In genomic region chrX:102189581-102189980, GRCm38 (mm10) we compare ENCODE assay signal across 9 mouse cellular contexts. TPM values are rescaled to one million over a fixed set of nuclear protein-coding genes. Genes with fewer than 3 reads are reported as not detected.
A peak's percentile ranks its signal among the peaks of the same experiment; 100 is the strongest.
DNase-seq lines count a peak whose midpoint lies in the region; ATAC-seq and TF ChIP-seq lines count a peak whose summit lies in the region.
"Had no signal": no experiment of that assay in that cellular context is flagged by ENCODE, and none has a peak within 500 bp of the region (broad histone marks: within the 10 kb centered on the region; RNA-seq: fewer than 3 reads in every experiment).

No protein-coding gene starts in this region.

- 43% methylated on average over 5 of the region's 5 CpGs for WGBS in limb, embryonic 12.5 days
- 44% methylated on average over 5 of the region's 5 CpGs for whole genome bisulfite sequencing in neural tube, embryonic 15.5 days

- H3K9ac ChIP-seq in limb, embryonic 12.5 days (replicated peaks): no peak overlapping the region
- no peak overlapping the region for H3K9ac ChIP-seq in neural tube, embryonic 15.5 days (replicated peaks)

- H3K9me3 ChIP-seq in megakaryocyte, embryonic 14.5 days: 0 out of 2 replicates have a peak, but pooled peaks cover 2% of the 10 kb centered on the region
- H3K9me3 ChIP-seq in limb, embryonic 12.5 days: no peaks in the 10 kb centered on the region
- H3K9me3 ChIP-seq in neural tube, embryonic 15.5 days (replicated peaks): no peaks in the 10 kb centered on the region

- no peak overlapping the region for H3K27ac ChIP-seq in gastrocnemius, adult 2 months
- 0 out of 2 replicates have a peak overlapping the region, but pooled peaks have one; percentile 35 for H3K27ac ChIP-seq in limb, embryonic 12.5 days
- H3K27ac ChIP-seq in neural tube, embryonic 15.5 days (replicated peaks): no peak overlapping the region

- no peak for ATAC-seq in megakaryocyte, adult 5-6 weeks (ENCODE audit: poor library complexity, severe bottlenecking)
- ATAC-seq in limb, embryonic 12.5 days (ENCODE audit: insufficient number of reproducible peaks, insufficient read depth, low FRiP score, low TSS enrichment, low read depth): no peak
- 0 out of 2 replicates have a peak, but pooled peaks have one; percentile 7 for ATAC-seq in neural tube, embryonic 15.5 days (ENCODE audit: low FRiP score)

- H3K4me2 ChIP-seq in limb, embryonic 12.5 days: no peak overlapping the region
- peak overlapping the region; percentile 31 for H3K4me2 ChIP-seq in neural tube, embryonic 15.5 days

- no peak for DNase-seq in gastrocnemius, adult 2 months
- no peak for DNase-seq in gastrocnemius, postnatal 36 days
- no peak for DNase-seq in layer of hippocampus, adult 8-10 months (ENCODE audit: low spot score in 2 of 2)
- no peak for DNase-seq in ovary, postnatal 14 days (ENCODE audit: low spot score)

- H3K27me3 ChIP-seq in megakaryocyte, embryonic 14.5 days (replicated peaks): peaks cover 8% of the 10 kb centered on the region
- peaks cover 20% of the 10 kb centered on the region; the same call in 1 of the 2 replicates for H3K27me3 ChIP-seq in limb, embryonic 12.5 days
- peaks cover 3% of the 10 kb centered on the region; the same call in 1 of the 2 replicates for H3K27me3 ChIP-seq in neural tube, embryonic 15.5 days (replicated peaks)

- H3K4me3 ChIP-seq in gastrocnemius, adult 2 months: peak overlapping the region; percentile 85
- peak overlapping the region; percentile 95 for H3K4me3 ChIP-seq in megakaryocyte, embryonic 14.5 days (replicated peaks)
- H3K4me3 ChIP-seq in limb, embryonic 12.5 days (replicated peaks): no peak overlapping the region
- H3K4me3 ChIP-seq in neural tube, embryonic 15.5 days (replicated peaks): 0 out of 2 replicates have a peak overlapping the region, but pooled peaks have one; percentile 52

- intact Hi-C loops in gastrocnemius, adult 2 months (cut with DNase I): loop anchor here (2.0 kb wide), 1 partner anchor 33 kb away; the partner anchor contains the start of gene Ercc6l
- intact Hi-C loops in gastrocnemius, postnatal 36 days (cut with DNase I): no loop called here

- no peak for TF ChIP-seq CTCF in gastrocnemius, adult 2 months (IDR thresholded peaks at IDR 0.05)

- peaks cover 28% of the 10 kb centered on the region for H3K36me3 ChIP-seq in megakaryocyte, embryonic 14.5 days (replicated peaks; ENCODE audit: low read length)
- peaks cover 28% of the 10 kb centered on the region for H3K36me3 ChIP-seq in limb, embryonic 12.5 days
- H3K36me3 ChIP-seq in neural tube, embryonic 15.5 days: peaks cover 6% of the 10 kb centered on the region; the same call in 1 of the 2 replicates

- H3K4me1 ChIP-seq in megakaryocyte, embryonic 14.5 days: peaks cover 9% of the 10 kb centered on the region; the same call in 1 of the 2 replicates
- H3K4me1 ChIP-seq in limb, embryonic 12.5 days (replicated peaks): 0 out of 2 replicates have a peak, but pooled peaks cover 5% of the 10 kb centered on the region
- peaks cover 25% of the 10 kb centered on the region for H3K4me1 ChIP-seq in neural tube, embryonic 15.5 days

RNA-seq across cellular contexts. Expression of gene Rps4x, which starts 0.4 kb away (rescaled TPM):
- 100 to 1,000 TPM; 505 to 553 TPM for total RNA-seq in gastrocnemius, adult 2 months (2021)
- total RNA-seq in gastrocnemius, postnatal 36 days (2021): 100 to 1,000 TPM; 438 to 509 TPM
- 12.0 and 148 TPM in 2 replicates for polyA plus RNA-seq in megakaryocyte, embryonic 14.5 days (2012; ENCODE audit: insufficient read depth, low replicate concordance)
- total RNA-seq in megakaryocyte, adult 5-6 weeks (2015): 2,519 and 2,672 TPM in 2 replicates
- total RNA-seq in megakaryocyte, adult 5-6 weeks (2017): 1,532 and 1,544 TPM in 2 replicates
- 696 and 697 TPM in 2 replicates for polyA plus RNA-seq in limb, embryonic 12.5 days (2016; fragmentation: Nextera tagmentation; extraction: Ambion mirVana)
- 357 and 446 TPM in 2 replicates for polyA plus RNA-seq in neural tube, embryonic 15.5 days (2015; fragmentation: Nextera tagmentation; extraction: Ambion mirVana)
- 100 to 1,000 TPM; 452 to 610 (median 507) TPM for total RNA-seq in layer of hippocampus, adult 8-10 months (2022)

RNA-seq across cellular contexts. Expression of gene Ercc6l, which starts 32.7 kb away (rescaled TPM):
- total RNA-seq in gastrocnemius, adult 2 months (2021): under 1 TPM; 0.08 TPM
- under 1 TPM; 0.12 to 0.15 TPM for total RNA-seq in gastrocnemius, postnatal 36 days (2021)
- 0.18 TPM in 1 of 2 replicates, not detected in the other for polyA plus RNA-seq in megakaryocyte, embryonic 14.5 days (2012; ENCODE audit: insufficient read depth, low replicate concordance)
- total RNA-seq in megakaryocyte, adult 5-6 weeks (2015): 22.7 and 26.9 TPM in 2 replicates
- 28.5 and 29.9 TPM in 2 replicates for total RNA-seq in megakaryocyte, adult 5-6 weeks (2017)
- polyA plus RNA-seq in limb, embryonic 12.5 days (2016; fragmentation: Nextera tagmentation; extraction: Ambion mirVana): 18.7 and 20.0 TPM in 2 replicates
- 1.1 and 3.4 TPM in 2 replicates for polyA plus RNA-seq in neural tube, embryonic 15.5 days (2015; fragmentation: Nextera tagmentation; extraction: Ambion mirVana)
- under 1 TPM in 3 of 4 experiments, not detected in 1; 0.14 to 0.36 (median 0.18) TPM for total RNA-seq in layer of hippocampus, adult 8-10 months (2022)
- polyA plus RNA-seq: adrenal gland, adult 2 months had no signal

Comparison
In these comparisons a context has a peak if more than half of its experiments do, and no peak if none do; other contexts are left out.
1. RNA of gene Ercc6l, which starts 32.7 kb away (total RNA-seq): 22.7 to 29.9 TPM in megakaryocyte, adult 5-6 weeks; 0.14 to 0.36 TPM in layer of hippocampus, adult 8-10 months, 0.12 to 0.15 TPM in gastrocnemius, postnatal 36 days and 0.08 TPM in gastrocnemius, adult 2 months; every median in the first group is over 10 times any median in the second.